Mouse (Mus musculus): ENCODE results near the gene Adprhl1. TPM values are rescaled to one million over a fixed set of nuclear protein-coding genes. Genes with fewer than 3 reads are reported as not detected.

Gene Adprhl1
- polyA plus RNA-seq, 1 experiment from 2014 or later = not detected

DNA sequence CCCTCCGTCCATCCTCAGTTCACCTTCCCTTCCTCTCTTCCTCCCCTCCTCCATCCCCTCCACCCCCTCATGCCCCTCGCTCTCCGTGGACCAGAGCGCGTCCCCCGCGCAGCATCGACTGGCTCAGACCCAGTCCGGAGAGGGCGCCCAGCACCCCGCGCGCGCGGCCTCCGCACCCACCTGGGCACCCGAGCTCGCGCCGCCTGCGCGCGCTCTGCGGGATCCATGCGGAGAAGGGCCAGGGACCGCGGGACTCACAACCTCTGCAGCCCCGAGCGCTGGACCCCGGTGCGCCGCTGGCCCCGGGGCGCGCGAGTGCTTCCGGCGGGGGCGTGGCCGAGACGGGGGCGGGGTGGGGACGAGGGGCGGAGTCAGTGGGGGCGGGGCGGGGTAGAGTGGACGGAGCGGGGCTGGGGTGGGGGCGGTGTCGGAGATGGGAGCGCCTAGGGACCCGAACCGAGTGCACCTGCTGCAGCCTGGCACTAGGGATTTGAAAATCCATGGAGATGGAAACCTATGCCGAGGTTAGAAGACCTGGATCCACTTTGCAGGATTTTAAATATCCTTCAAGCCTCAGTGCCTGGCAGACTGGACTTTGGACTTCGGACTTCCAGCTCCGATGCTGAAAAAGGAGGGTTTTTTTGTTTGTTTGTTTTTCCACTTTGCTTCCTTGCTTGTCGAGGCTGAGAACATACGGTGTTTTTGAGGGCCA is 53.5 kb downstream of the Adprhl1 start, which contains the start of gene Grtp1:
Grtp1 (minus strand) TSS at position 320 of the 712 bp plus-strand sequence.
- H3K27me3 ChIP-seq (ENCODE audit: control insufficient read depth, insufficient read depth, low read length) = peaks cover 23% of the 10 kb centered on the region
- peak; percentile 62; the same call in 1 of the 2 replicates for ATAC-seq (ENCODE audit: insufficient number of reproducible peaks, low FRiP score, low TSS enrichment, low read depth)
- under 1% methylated on average over 56 of the region's 58 CpGs for WGBS

GRCm38 (mm10) chr8:13199385-13200061 is 54.4 kb downstream of the Adprhl1 start:
- 23% methylated on average over 14 of the region's 14 CpGs for WGBS

More for the DNA sequence above, 53.5 kb downstream of the Adprhl1 start, which contains the start of gene Grtp1:
- H3K9ac ChIP-seq (ENCODE audit: low read length) = peak within 1 kb of the TSS; percentile 70
- peak within 1 kb of the TSS; percentile 92 for H3K4me2 ChIP-seq (ENCODE audit: low read depth, severe bottlenecking)
- no peak within 1 kb of the TSS for H3K27ac ChIP-seq (replicated peaks; ENCODE audit: low read depth, low read length)
- H3K9me3 ChIP-seq (ENCODE audit: control insufficient read depth, low read length) = no peaks in the 10 kb centered on the region
- H3K4me1 ChIP-seq (ENCODE audit: control insufficient read depth, insufficient read depth, low read length) = no peaks in the 10 kb centered on the region
- peak; percentile 70 for DNase-seq (ENCODE audit: low spot score)
- no peaks in the 10 kb centered on the region for H3K36me3 ChIP-seq (ENCODE audit: control insufficient read depth, insufficient read depth, low read length)
- H3K4me3 ChIP-seq (ENCODE audit: low read depth, low read length) = peak within 1 kb of the TSS; percentile 83

DNA sequence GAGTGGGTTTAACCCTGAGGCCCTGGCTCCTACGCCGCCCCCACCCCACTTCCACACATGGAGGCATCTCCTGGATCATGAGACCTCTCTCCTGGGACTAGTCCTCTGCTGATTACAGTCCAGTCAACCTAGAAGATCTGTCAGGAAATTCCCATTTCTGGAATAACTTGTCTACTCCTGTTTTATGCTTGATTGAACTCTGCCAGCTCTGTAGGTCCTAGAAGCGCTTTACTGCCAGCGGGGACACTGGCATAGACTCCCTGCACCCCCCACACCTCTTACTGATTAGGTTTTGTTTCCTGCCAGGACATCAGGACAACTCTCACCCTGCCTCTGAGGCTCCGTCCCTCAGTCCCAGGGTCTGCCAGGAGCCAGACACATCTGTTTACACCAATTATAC is 56.5 kb downstream of the Adprhl1 start:
- no peak overlapping the region for H3K9ac ChIP-seq (ENCODE audit: low read length)
- H3K4me3 ChIP-seq (ENCODE audit: low read depth, low read length) = no peak overlapping the region
- H3K9me3 ChIP-seq (ENCODE audit: control insufficient read depth, low read length) = no peaks in the 10 kb centered on the region
- 87% methylated on average over 5 of the region's 5 CpGs for WGBS
- no peaks in the 10 kb centered on the region for H3K36me3 ChIP-seq (ENCODE audit: control insufficient read depth, insufficient read depth, low read length)
- peaks cover 19% of the 10 kb centered on the region for H3K27me3 ChIP-seq (ENCODE audit: control insufficient read depth, insufficient read depth, low read length)
- DNase-seq (ENCODE audit: low spot score) (no peak), ATAC-seq (ENCODE audit: insufficient number of reproducible peaks, low FRiP score, low TSS enrichment, low read depth) (no peak)
- H3K4me1 ChIP-seq (ENCODE audit: control insufficient read depth, insufficient read depth, low read length) = no peaks in the 10 kb centered on the region
- H3K27ac ChIP-seq (replicated peaks; ENCODE audit: low read depth, low read length) = no peak overlapping the region
- H3K4me2 ChIP-seq (ENCODE audit: low read depth, severe bottlenecking) = no peak overlapping the region

More at GRCm38 (mm10) chr8:13199385-13200061, 54.4 kb downstream of the Adprhl1 start:
- peak overlapping the region; percentile 70; the same call in 1 of the 2 replicates for H3K9ac ChIP-seq (ENCODE audit: low read length)
- H3K36me3 ChIP-seq (ENCODE audit: control insufficient read depth, insufficient read depth, low read length) = no peaks in the 10 kb centered on the region
- no peaks in the 10 kb centered on the region for H3K9me3 ChIP-seq (ENCODE audit: control insufficient read depth, low read length)
- DNase-seq (ENCODE audit: low spot score) (no peak), ATAC-seq (ENCODE audit: insufficient number of reproducible peaks, low FRiP score, low TSS enrichment, low read depth) (no peak)
- H3K4me3 ChIP-seq (ENCODE audit: low read depth, low read length) = peak overlapping the region; percentile 83
- no peaks in the 10 kb centered on the region for H3K4me1 ChIP-seq (ENCODE audit: control insufficient read depth, insufficient read depth, low read length)
- peak overlapping the region; percentile 92 for H3K4me2 ChIP-seq (ENCODE audit: low read depth, severe bottlenecking)
- peaks cover 23% of the 10 kb centered on the region for H3K27me3 ChIP-seq (ENCODE audit: control insufficient read depth, insufficient read depth, low read length)
- H3K27ac ChIP-seq (replicated peaks; ENCODE audit: low read depth, low read length) = no peak overlapping the region

DNA sequence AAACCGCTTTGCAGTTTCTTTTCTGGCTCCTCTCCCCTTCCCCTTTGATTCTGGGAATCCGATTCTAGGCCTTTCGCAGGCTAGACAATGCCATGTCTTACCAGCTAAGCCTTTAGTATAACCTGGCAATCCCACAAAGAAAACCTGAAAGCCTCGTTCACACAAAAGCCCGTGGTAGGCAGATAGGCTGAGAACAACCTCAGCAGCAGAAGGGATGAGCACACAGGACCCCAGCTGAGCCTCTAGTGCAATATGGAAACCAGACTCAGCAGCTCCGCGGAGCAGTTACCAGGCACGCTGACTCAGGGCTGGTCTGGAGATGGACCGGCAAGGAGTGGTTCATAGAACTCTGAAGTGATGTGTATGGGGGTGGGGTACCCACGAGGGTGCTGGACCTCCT is 59.1 kb downstream of the Adprhl1 start:
- H3K4me3 ChIP-seq (ENCODE audit: low read depth, low read length) = no peak overlapping the region
- 46% methylated on average over 10 of the region's 10 CpGs for WGBS
- DNase-seq (ENCODE audit: low spot score) = no peak

GRCm38 (mm10) chr8:13190235-13190634 is 63.7 kb downstream of the Adprhl1 start:
- H3K27me3 ChIP-seq (ENCODE audit: control insufficient read depth, insufficient read depth, low read length) = no peaks in the 10 kb centered on the region
- no peak overlapping the region for H3K4me2 ChIP-seq (ENCODE audit: low read depth, severe bottlenecking)
- no peaks in the 10 kb centered on the region; the same call in 1 of the 2 replicates for H3K36me3 ChIP-seq (ENCODE audit: control insufficient read depth, insufficient read depth, low read length)
- no peak for ATAC-seq (ENCODE audit: insufficient number of reproducible peaks, low FRiP score, low TSS enrichment, low read depth)
- H3K9ac ChIP-seq (ENCODE audit: low read length) = no peak overlapping the region
- 91% methylated on average over 8 of the region's 8 CpGs for WGBS
- H3K4me3 ChIP-seq (ENCODE audit: low read depth, low read length) = no peak overlapping the region
- no peak for DNase-seq (ENCODE audit: low spot score)
- H3K4me1 ChIP-seq (ENCODE audit: control insufficient read depth, insufficient read depth, low read length) = no peaks in the 10 kb centered on the region
- no peaks in the 10 kb centered on the region for H3K9me3 ChIP-seq (ENCODE audit: control insufficient read depth, low read length)
- no peak overlapping the region for H3K27ac ChIP-seq (replicated peaks; ENCODE audit: low read depth, low read length)

More for the DNA sequence above, 59.1 kb downstream of the Adprhl1 start:
- no peaks in the 10 kb centered on the region for H3K4me1 ChIP-seq (ENCODE audit: control insufficient read depth, insufficient read depth, low read length)
- H3K9me3 ChIP-seq (ENCODE audit: control insufficient read depth, low read length) = no peaks in the 10 kb centered on the region
- no peak overlapping the region for H3K27ac ChIP-seq (replicated peaks; ENCODE audit: low read depth, low read length)
- H3K4me2 ChIP-seq (ENCODE audit: low read depth, severe bottlenecking) = no peak overlapping the region
- H3K36me3 ChIP-seq (ENCODE audit: control insufficient read depth, insufficient read depth, low read length) = no peaks in the 10 kb centered on the region
- no peaks in the 10 kb centered on the region for H3K27me3 ChIP-seq (ENCODE audit: control insufficient read depth, insufficient read depth, low read length)
- H3K9ac ChIP-seq (ENCODE audit: low read length) = no peak overlapping the region
- ATAC-seq (ENCODE audit: insufficient number of reproducible peaks, low FRiP score, low TSS enrichment, low read depth) = no peak

DNA sequence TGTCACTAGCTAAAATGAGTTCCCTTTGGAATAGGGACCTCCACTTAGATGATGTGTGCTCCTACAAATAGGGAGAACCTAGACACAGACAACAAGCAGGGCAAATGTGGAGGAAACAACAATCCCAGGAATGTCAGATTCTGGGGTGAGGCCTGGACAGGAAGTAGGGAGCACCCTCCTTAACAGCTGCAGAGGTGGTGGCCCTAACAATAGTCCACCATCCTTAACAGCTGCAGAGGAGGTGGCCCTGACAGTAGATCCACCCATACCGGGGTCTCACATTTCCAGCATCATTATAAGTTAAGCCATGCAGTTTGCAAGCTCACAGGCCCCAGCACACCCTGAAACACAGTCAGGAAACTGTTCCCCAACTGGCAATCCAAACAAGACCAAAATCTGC is 65.1 kb downstream of the Adprhl1 start:
- no peak overlapping the region for H3K9ac ChIP-seq (ENCODE audit: low read length)
- 87% methylated on average over 1 of the region's 1 CpGs for WGBS
- H3K27ac ChIP-seq (replicated peaks; ENCODE audit: low read depth, low read length) = no peak overlapping the region
- no peak for DNase-seq (ENCODE audit: low spot score)
- no peak overlapping the region for H3K4me2 ChIP-seq (ENCODE audit: low read depth, severe bottlenecking)
- H3K27me3 ChIP-seq (ENCODE audit: control insufficient read depth, insufficient read depth, low read length) = no peaks in the 10 kb centered on the region
- H3K4me3 ChIP-seq (ENCODE audit: low read depth, low read length) = no peak overlapping the region
- ATAC-seq (ENCODE audit: insufficient number of reproducible peaks, low FRiP score, low TSS enrichment, low read depth) = no peak
- no peaks in the 10 kb centered on the region for H3K9me3 ChIP-seq (ENCODE audit: control insufficient read depth, low read length)
- no peaks in the 10 kb centered on the region; the same call in 1 of the 2 replicates for H3K36me3 ChIP-seq (ENCODE audit: control insufficient read depth, insufficient read depth, low read length)
- no peaks in the 10 kb centered on the region for H3K4me1 ChIP-seq (ENCODE audit: control insufficient read depth, insufficient read depth, low read length)

DNA sequence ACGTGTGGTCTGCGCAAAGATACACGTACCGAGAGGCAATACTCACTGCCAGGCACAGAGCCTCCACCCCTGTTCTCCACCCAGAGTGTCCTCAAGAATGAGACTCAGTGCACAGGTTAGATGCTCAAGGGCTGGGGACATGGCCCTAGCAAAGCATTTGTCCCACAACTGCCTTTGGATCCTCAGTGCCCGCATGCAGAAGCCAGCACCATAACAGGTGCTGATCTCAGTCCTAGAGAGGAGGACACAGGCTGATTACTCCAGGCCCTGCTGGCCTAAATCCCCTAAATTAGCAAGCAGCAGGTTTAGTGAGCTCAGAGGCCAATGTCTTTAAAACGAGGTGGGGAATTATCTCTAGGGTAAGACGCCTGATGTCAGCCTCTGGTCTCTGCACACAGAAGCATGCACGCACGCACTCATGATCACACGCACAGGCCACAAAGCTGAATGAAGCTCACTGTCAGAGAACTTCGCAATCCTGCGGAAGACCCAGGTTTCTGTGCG is 65.9 kb downstream of the Adprhl1 start:
- 88% methylated on average over 13 of the region's 13 CpGs for WGBS
- no peak overlapping the region for H3K27ac ChIP-seq (replicated peaks; ENCODE audit: low read depth, low read length)
- no peak overlapping the region for H3K9ac ChIP-seq (ENCODE audit: low read length)
- no peaks in the 10 kb centered on the region for H3K9me3 ChIP-seq (ENCODE audit: control insufficient read depth, low read length)
- no peaks in the 10 kb centered on the region for H3K27me3 ChIP-seq (ENCODE audit: control insufficient read depth, insufficient read depth, low read length)
- no peak for ATAC-seq (ENCODE audit: insufficient number of reproducible peaks, low FRiP score, low TSS enrichment, low read depth)
- no peak overlapping the region for H3K4me3 ChIP-seq (ENCODE audit: low read depth, low read length)
- H3K4me2 ChIP-seq (ENCODE audit: low read depth, severe bottlenecking) = no peak overlapping the region
- DNase-seq (ENCODE audit: low spot score) = no peak
- no peaks in the 10 kb centered on the region; the same call in 1 of the 2 replicates for H3K36me3 ChIP-seq (ENCODE audit: control insufficient read depth, insufficient read depth, low read length)
- no peaks in the 10 kb centered on the region for H3K4me1 ChIP-seq (ENCODE audit: control insufficient read depth, insufficient read depth, low read length)

GRCm38 (mm10) chr8:13187638-13188037 is 66.3 kb downstream of the Adprhl1 start:
- Histone ChIP-seq H3K4me3 (ENCODE audit: low read depth, low read length) (no peak overlapping the region), H3K9ac (ENCODE audit: low read length) (no peak overlapping the region), H3K27ac (replicated peaks; ENCODE audit: low read depth, low read length) (no peak overlapping the region), H3K4me1 (ENCODE audit: control insufficient read depth, insufficient read depth, low read length) (no peaks in the 10 kb centered on the region), H3K27me3 (ENCODE audit: control insufficient read depth, insufficient read depth, low read length) (no peaks in the 10 kb centered on the region), H3K36me3 (ENCODE audit: control insufficient read depth, insufficient read depth, low read length) (no peaks in the 10 kb centered on the region; the same call in 1 of the 2 replicates), H3K4me2 (ENCODE audit: low read depth, severe bottlenecking) (no peak overlapping the region), H3K9me3 (ENCODE audit: control insufficient read depth, low read length) (no peaks in the 10 kb centered on the region)
- no peak for DNase-seq (ENCODE audit: low spot score)
- WGBS = 78% methylated on average over 7 of the region's 7 CpGs
- ATAC-seq (ENCODE audit: insufficient number of reproducible peaks, low FRiP score, low TSS enrichment, low read depth) = no peak
